Mouse (Mus musculus): ENCODE data around the gene Ano1.

DNA sequence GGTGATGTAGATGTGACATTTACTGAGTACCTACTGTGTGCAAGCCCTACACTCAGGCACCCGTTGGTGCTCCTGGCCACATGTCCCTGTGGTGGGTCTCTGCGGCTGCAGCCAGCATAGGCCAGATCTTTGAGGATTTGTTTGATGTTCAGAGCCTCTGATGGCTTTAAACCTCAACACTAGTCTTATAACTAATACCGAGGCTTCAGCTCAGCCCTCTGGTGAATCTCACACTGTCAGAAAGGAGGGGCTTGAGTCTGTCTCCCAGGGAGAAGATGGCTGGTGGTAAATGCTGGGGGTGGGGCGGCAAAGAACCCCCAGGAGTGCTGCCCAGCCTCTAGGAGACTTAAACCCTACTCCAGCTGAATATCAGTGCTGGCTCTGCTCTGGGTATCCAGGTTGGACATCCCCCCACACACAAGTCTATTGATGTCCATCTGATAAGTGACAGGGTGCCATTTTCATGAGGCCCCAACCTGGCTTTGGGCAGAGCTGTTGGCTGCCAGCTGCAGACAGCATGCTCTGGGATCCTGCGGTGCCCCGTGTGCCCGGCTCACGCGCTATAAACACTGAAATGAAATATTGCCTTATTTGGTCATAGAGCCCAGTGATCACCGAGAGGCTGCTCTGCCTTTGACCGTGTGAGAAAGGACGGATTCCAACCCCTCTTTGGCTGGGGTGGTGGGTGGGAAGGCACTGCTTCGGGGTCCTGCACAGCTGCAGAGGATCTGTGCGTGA is 1.3 kb upstream of the Ano1 start:
- no peak for TF ChIP-seq POLR2A (IDR thresholded peaks at IDR 0.05; ENCODE audit: extremely low read depth, insufficient read depth, low read length)
- no peak for TF ChIP-seq CTCF (IDR thresholded peaks at IDR 0.05; ENCODE audit: extremely low read depth, insufficient read depth, low read length)
